Mouse (Mus musculus) inflammation-experienced regulatory T-cells, adult 6 months (primary cell): ENCODE data around the gene Cd200r1. TPM values are rescaled to one million over a fixed set of nuclear protein-coding genes. Genes with fewer than 3 reads are reported as not detected.

ENCODE experiments used
- ATAC-seq: one replicate; pipeline ENCODE4 v1.8.0; 2017
- polyA plus RNA-seq, 3 experiments: library from polyadenylated mRNA; unstranded; fragments of 100-300 nt; shearing (Covaris generic); gene quantifications; one replicate each; pipeline ENCODE4 v1.2.1; 2017

Cd200r1 gene
- polyA plus RNA-seq, result 10 to 100 TPM; 48.8 to 73.3 (median 51.9) TPM

DNA sequence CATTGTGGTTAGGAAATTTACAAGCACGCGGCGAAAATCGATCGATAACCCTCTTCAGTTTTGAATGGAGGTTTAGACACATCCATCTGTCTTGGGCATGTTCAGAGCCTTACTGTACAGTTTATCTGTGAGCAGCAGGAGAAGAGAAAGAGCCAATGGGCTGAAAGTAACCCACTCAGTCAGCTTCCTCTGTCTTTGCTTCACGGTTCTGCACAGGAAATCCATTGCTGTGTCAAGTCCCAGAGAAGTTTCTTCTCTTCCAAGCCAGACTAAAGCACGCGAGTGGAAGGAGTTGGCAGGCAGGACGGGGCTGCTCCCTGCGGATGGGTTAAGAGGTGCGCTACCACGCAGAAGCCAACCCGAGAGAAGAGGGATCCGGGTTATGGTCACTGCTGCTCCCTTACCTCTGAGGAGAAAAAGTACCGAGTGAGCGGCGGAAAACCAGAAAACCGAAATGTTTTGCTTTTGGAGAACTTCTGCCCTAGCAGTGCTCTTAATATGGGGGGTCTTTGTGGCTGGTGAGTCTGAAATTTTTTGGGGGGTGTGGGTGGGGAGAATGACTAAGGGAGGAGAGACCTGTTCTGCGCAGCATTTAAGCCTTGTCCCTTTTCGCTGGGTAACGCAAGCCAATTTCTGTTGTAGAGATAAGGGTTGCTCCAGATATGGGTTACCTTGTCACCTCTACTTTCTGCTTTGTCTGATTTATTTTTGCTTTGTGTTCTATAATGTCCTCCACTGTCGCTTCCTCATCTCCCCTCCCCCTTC, at the start of gene Cd200r1:
TSS of gene Cd200r1 (plus strand) at position 182 of the 765 bp plus-strand sequence.
- peak; percentile 77 for ATAC-seq

DNA sequence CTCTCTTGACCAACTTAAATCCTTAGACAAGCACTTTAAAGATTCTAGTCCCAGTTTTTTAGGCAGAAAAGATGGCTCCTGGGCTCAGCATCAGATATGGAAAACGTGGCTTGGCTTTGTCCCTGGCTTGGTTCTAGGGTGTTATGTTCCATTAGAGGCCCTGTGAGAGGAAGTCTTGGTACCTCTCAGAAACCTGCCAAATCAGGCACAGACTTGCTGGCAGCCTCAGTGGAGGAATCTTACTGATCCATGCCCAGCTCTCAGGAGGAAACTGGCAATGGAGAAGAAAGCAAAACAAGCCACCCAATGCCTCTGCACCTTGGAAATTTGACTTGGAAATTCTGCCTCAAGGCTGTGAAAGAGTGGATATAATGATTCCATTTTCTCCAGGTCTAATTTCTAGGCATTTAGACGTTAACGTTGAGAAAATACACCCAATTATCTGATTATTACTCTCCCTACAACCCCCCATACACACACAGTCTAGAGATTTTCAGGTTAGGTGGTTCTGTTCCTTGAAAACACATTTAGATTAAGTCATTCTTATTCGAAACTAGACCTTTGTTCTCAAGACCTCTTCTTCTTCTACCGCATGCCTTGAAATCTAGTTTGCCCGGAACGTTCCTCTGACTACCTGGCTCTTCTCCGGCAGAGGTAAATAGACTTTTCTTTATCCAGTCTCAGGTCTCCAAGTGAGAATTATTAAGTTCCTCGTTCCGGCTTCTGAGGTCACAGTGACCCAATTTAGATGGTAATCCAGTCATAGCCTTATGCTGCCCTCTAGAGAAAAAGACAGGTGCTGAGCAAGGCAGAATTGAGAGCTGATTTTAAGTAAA, 49.0 kb upstream of the Cd200r1 start:
- peak; percentile 65 for ATAC-seq

DNA sequence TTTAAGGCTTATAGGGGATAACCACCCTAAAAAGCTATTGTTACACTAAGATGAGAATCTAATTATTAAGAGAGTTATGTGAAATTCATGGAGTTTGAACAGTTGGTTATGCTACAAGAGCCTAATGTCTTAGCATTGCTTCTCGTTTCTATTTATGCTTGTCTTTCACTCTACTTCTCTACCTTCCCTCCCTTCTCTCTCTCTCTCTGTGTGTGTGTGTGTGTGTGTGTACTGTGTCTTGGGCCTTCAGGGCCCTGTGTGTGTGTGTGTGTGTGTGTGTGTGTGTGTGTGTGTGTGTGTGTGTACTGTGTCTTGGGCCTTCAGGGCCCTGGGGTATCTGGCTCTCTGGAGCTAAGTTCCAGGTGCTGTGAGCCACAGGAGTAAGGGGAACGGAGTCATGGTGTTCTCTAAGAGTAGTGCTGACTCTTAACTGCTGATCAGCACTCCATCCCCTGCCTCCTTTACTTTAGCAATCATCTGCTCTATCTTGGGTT, 48.3 kb upstream of the Cd200r1 start:
- ATAC-seq, result no peak

DNA sequence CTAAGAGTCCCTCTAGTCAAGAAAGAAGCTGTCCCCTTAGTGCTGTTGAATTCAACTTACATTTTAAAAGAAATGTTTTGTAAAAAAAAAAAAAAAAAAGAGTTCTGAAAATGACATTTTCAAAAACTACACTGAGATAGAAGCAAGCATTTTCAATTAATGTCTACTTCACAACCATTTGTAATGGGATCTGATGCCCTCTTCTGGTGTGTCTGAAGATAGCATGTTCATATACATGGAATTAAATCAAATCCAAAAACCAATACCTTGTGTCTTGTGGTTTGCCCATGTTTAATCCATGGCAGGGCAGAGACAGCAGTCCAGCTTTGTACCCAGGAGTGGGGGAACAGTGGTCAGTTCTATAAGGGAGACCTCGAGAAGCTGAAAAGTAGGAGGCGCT, 47.7 kb upstream of the Cd200r1 start:
- ATAC-seq, result no peak

DNA sequence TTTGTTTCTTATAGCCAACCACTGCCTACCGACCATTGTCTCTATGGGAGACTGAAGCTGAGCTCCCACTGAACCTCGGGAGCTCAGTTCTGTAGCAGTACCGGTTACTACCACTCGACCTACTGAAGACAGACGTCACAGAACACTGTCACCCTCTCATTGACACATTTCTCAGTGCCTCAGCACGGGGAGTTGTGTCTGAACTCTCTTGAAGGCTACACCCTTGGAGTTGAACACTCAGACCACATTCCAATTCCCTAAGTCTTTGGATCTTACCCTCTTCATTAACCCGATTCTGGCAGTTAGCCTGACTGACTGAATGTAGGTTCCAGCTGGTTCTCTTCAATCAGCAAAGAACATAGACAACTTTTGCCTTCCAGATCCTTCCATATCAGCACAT, 46.2 kb upstream of the Cd200r1 start:
- no peak for ATAC-seq

DNA sequence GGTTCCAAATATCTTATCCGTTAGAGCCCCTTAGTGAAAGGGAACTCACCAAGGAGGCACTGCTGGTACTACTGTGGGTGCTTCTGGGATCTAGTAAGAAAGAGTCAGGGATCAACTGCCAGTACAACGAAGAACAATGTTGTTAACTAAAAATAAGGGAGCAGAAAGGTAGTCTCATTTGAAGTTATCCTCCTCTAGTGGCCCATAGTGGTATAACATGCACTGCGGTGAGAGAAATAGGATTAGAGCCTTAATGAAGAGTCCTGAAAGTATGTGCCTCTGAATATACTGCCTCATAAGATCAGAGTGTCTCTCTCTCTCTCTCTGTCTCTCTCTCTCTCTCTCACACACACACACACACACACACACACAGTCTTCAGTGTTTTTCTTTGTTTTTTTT, 45.0 kb upstream of the Cd200r1 start:
- no peak for ATAC-seq

DNA sequence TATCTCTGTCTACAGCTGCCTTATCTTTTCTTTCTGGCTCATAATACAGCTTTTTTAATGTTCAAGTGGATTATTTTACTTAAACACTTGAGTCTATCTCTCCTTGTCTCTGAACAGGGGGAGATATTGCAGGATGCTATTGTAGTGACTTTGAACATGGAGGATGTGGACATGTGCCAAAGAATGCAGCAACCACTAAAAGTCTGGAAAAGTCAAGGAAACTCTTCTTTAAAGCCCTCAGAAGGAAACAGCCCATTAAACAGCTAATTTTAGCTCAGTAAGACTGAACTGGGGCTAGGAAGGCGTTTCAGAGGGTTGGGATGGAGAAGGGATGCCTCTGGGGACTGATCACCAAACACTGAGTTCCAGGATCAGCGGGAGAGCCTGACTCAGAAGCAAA, 42.9 kb upstream of the Cd200r1 start:
- ATAC-seq, result no peak

DNA sequence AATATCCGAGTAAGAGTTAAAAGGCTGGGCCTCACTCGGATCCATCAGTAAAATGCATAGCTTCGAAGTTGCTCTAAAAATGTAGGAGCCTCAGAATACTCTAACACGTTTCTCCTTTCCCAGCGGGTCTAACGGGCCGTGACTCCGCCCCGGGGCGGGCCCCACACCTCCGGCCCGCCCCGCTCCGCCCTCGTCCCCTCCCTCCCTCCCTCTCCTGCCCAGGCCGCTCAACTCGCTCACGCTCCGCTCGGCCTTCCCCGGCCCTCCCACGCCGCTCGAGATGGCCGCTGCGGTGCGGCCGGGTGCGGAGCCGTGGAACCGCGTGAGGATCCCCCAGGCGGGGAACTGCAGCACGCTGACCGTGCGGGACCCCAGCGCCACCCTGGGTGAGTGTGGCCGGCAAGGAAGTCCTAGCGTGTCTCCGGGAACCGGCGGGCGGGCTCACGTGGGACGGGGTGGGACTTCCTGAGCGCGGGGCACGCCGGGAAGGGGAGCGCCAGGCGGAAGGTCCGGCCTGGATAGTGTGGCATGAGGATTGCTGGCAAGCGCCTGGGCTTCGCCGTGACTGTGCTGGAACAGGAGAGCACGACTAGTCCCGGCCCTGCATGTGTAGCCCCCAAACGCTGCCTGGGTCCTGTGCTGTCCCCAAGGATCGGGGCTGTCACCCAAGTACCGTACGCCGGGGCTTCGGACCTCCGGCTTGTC, 41.3 kb upstream of the Cd200r1 start, which contains the start of gene Nepro:
TSS of gene Nepro (plus strand) at position 219 of the 705 bp plus-strand sequence.
- ATAC-seq, result peak; percentile 74

DNA sequence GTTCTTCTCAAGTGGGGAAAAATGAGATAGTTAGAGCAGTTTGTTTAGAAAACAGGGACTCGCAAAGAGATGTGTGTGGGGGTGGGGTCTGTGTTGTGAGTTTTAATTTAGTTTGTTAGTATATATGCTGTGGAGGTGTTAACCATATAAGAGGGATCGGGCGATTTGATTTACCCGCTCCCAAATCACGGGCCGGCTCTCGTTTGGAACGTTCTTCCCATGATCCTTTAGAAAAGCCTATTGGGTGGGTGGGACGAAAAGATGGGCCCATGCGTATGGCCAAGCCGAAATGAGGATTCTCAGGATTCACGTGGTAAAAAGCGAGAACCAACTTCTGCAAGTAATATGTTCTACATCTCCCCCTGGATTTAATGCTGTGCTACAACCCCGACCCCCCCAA, 40.7 kb upstream of the Cd200r1 start:
- ATAC-seq, result peak; percentile 5

DNA sequence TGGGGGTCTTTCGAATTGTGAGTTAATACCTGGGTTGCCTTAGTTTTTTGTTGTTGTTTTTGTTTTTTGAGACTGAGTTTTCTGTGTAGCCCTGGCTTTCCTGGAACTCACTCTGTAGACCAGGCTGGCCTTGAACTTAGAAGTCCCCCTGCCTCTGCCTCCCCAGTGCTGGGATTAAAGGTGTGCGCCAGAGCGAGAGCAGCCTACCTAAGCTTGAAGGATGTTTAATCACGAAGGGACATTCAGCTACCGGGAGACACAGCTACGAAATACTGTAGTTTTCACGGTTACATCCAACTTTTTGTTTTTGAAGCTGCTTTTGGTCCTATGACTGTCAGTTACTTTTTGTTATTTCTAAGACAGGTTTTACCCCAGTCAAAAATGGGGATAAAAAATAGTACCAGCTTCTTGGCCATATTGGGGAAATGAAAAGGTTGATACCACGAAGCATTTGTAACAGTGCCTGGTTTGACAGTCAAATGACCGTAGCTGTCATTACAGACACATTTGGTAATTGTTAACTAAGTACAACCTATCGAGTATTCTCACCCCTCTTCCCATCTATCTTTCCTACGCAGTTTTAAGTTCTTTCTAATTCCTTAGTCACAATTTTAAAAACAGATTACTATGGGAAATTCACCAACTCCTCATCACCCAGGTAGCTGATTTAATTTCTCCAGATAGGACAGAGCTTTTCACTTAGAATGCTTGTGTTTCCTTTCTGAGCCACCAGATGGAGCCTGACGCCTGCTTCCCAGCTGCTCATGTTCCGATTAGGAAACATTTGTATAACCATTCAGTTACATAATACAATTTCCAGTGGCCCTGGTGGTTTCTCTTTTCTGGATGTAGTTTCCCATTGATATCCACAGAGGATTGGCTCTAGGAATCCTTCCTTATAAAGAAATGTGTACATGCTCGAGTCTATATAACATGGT, 40.0 kb upstream of the Cd200r1 start:
- ATAC-seq, result peak; percentile 76

DNA sequence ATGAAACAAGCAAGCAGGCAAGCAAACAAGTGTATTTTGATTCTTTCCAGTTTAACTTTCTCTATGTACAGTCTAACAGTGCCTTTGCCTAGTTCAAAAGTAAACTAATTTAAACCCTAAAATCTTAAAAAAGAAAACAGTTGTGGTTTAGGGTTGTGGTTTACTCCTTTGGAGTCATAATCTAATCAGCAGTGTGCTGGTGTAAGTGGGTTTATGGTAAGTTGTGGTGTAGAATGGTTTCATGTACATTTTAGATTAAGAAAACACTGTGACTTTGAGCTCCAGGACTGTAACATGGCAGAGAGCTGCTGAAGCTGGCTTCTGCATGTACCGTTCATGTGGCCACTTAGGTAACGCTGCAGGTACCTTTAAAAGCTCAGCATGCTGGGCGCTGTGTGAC, 38.0 kb upstream of the Cd200r1 start:
- ATAC-seq, result no peak

DNA sequence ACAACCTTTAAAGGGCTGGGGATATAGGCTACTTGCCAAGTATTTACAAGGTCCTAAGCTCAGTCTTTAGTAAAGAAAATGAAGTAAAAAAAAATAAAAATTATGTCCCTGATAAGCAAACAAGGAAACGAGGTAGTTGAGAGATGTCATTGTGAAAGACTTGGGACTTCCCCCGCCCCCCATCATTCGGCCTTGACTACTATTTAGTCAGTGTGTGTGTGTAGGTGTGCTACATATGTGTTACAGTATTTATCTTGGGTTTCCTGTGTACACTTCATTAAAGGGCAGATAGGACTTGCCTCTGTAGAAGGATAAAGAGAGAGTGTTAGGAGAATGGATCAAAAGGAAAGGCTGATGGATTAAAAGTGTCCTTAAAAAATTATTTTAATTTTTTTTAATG, 31.5 kb upstream of the Cd200r1 start:
- peak; percentile 75 for ATAC-seq

DNA sequence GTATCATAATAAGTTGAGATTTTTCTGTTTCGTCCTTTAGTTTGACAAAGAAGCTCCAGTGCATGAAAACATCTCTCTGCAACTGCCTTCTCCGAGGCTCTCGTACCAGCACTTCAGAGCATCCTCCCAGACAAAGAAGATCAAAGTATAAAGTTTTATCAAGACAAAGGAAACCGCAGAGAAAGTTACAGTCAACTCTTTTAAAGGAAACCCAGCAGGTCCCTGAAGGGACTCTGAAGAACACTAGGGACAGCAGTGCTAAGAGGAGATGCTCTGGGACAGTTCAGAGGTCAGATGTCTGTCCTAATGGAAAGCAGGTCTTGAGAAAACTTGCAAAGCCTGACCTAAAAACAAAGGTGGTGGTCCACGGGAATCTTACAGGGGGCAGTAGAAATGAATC, 29.9 kb upstream of the Cd200r1 start:
- ATAC-seq, result peak; percentile 86

DNA sequence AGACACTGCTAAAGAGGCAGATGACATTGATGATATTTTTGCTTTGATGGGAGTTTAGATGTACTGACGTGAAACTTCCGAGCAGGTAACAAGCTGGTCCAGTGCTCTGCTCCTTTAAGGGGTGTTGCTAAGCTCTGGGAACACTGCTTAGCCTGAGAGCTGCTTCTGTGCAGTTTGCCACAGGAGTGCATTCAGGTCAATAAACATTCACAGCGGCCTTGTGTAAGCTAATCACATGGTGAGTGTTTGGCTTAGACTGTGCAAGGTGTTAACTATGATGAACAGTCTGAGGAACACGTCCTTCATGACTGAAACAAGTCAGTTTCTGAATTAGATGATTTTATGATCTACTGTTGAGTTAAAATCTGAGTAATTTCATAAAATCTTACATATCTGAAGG, 29.4 kb upstream of the Cd200r1 start:
- ATAC-seq, result peak; percentile 34

DNA sequence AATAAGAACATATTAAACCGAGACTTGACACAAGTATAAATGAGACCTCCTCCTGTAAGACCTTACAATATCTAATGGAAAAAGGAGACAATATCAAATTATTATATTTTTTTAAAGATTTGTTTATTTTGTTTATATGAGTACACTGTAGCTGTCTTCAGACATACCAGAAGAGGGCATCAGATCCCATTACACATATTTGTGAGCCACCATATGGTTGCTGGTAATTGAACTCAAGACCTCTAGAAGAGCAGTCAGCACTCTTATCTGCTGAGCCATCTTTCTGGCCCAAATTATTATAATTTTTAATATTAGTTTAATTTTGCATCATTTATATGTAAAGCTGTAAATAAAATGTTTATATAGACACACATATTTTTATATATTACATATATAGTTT, 22.8 kb upstream of the Cd200r1 start:
- ATAC-seq, result no peak

DNA sequence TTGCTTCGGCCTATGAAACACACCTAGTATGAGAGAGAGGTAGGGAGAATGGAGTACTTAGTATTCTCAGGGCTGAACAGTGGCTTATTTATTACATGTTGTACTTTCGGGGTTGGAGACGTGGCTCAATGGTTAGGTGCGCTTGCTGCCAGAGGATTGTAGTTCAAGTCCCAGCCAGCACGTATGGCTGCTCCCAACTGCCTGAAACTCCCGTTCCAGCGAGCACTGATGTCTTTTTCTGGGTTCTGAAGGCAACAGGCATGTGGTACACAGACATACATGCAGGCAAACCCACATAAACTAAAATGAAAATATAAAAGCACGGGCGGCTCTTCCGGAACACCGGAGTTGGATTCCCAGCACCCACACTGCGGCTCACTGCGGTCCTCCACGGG, 20.1 kb upstream of the Cd200r1 start:
- ATAC-seq, result no peak

DNA sequence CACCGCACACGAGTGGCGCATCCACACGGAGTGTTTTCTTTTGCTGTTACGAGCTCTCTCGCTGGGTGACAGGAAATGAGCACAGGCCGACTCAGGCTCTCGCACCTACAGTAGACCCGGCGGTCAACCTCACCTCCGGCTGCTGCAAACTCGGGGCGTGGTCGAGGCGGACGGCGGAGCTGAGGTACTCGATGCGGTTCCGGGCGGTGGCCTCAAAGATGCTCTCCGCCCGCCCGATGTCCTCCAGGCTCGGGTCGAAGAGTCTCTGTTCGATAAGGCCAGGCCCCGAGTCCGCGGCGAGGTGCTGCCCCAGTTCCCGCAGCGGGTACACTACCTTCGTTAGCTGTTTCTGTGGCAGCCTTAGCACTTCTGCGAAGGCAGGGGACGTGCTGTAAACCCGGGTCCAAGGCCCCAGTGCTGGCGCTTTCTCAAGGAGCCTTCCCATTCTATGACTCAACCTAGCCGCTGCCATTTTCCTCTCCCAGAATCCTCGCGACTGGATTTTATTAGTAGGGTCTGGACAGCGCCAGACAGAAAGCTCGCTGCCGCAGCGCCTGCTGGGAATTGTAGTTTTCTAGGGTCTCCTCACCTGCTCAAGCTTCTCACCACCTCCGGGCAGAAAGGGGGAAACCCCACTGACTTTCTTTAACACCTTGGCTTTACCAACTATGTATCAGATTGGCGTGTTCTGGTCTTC, 19.5 kb upstream of the Cd200r1 start, which contains the start of gene Gtpbp8:
TSS of gene Gtpbp8 (minus strand) at position 498 of the 697 bp plus-strand sequence.
- ATAC-seq, result peak; percentile 84

DNA sequence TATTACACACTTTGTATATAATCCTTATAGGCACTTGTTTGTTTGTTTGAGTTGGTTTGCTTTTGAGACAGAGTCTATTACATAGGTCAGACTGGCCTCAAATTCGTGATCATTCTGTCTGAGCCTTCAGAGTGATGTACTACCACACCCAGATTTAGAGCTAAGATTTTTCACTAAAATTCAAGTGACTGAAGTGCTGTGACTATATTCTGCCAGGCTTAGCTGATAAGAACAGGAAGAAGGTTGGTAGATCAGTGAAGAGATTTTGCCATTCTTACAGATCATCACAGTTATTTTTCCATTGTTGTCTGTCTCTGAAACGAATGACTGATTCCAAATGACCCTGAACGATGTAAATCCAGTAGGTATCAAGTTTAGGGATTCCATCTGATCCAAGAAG, 17.5 kb upstream of the Cd200r1 start:
- ATAC-seq, result no peak

DNA sequence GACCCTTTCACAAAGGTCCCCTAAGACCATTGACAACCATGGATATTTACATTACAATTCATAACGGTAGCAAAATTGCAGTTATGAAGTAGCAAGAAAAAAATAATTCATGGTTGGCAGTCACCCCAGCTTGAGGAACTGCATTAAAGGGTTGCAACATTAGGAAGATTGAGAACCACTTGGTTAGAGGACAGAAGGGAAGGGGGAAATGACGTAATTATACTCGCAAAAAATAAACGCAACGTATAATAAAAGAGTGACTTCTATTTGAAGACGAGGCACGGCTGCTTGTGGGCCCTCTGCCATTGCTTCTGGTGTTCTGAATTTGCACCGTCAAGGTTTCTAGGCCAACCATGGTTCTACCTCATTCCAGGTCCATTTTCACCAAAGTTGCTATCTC, 7.8 kb upstream of the Cd200r1 start:
- ATAC-seq, result no peak

DNA sequence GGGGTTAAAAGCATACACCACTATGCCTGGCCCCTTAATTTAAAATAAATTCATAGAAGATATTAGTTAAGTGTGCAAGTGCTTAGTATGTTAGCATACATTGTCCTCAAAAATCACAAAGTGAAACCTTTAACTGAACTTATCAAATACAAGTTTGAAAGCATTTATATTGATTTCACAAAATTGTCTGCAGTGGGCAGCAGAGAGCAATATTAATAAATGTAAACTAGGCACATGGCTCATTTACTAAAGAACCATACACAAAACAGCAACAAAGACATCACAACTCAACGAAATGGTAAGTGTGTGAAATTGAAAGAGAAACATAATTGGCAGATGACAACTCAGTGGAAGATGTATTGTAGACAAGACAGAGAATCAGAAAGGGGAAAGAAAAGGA, 3.7 kb upstream of the Cd200r1 start:
- ATAC-seq, result peak; percentile 37

DNA sequence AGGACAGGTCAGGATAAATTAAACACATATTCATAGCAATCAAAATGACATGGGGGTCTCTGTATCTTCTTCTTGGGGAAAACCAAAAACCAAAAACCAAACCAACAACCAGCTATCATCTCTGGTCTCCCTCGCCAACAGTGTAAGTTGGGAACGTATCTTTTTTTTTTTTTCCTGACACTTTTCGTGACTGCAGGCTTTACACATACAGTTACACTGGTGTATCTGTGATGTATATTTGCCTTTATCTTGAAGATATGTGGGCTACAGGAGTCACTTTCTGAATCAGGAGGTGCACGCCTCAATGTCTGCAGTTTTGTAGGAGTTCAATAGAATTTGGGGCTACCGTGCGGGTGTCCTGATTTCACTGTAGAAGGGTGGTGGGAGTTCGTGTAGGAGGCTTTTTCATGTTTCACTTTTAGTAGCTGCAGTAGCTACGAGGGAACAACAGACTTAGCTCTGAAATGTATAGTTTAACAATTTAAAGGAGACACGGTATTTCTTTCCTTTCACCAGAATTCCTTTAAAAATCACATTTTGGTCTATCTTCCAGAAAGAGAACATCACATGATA, 870 bp downstream of the Cd200r1 start:
- ATAC-seq, result peak; percentile 6
